Mouse (Mus musculus) forebrain, embryonic 11.5 days (tissue): ENCODE data around the gene Cyp46a1. TPM values are rescaled to one million over a fixed set of nuclear protein-coding genes. Genes with fewer than 3 reads are reported as not detected.
A peak's percentile ranks its signal among the peaks of the same experiment; 100 is the strongest.

Source experiments
- ATAC-seq: fragments of 200-750 bp; cut with Nextera tagmentation; replicated peaks from 2 replicates; pipeline ENCODE4 v1.8.0; 2017; ENCODE audit warnings: moderate TSS enrichment; ENCODE audit not compliant: low FRiP score
- DNase-seq: peaks from one replicate; pipeline ENCODE4 v3.0.0-alpha.2; 2017; ENCODE audit warnings: low spot score
- H3K27ac ChIP-seq: fragments of 300-500 bp; sonication (generic); 2 replicates; pipeline ENCODE4 v1.5.1; 2014; ENCODE audit warnings: low read depth, low read length
- H3K27me3 ChIP-seq: fragments of 300-500 bp; sonication (generic); 2 replicates; pipeline ENCODE4 v1.6.1; 2014; ENCODE audit warnings: mild to moderate bottlenecking, low read length, mixed read lengths; ENCODE audit not compliant: control insufficient read depth, insufficient read depth
- H3K36me3 ChIP-seq: fragments of 300-500 bp; sonication (generic); 2 replicates; pipeline ENCODE4 v1.6.1; 2014; ENCODE audit warnings: mild to moderate bottlenecking, low read length, moderate library complexity, mixed read lengths; ENCODE audit not compliant: control insufficient read depth, insufficient read depth
- H3K4me1 ChIP-seq: fragments of 300-500 bp; sonication (generic); replicated peaks from 2 replicates; pipeline ENCODE4 v1.6.1; 2014; ENCODE audit warnings: low read length, mixed read lengths; ENCODE audit not compliant: control insufficient read depth, insufficient read depth
- H3K4me2 ChIP-seq: fragments of 300-500 bp; sonication (generic); 2 replicates; pipeline ENCODE4 v1.6.1; 2014; ENCODE audit warnings: low read depth, mild to moderate bottlenecking, low read length, moderate library complexity, mixed read lengths; ENCODE audit not compliant: severe bottlenecking
- H3K4me3 ChIP-seq: fragments of 300-500 bp; sonication (generic); 2 replicates; pipeline ENCODE4 v1.5.1; 2014; ENCODE audit warnings: low read depth, low read length
- H3K9ac ChIP-seq: fragments of 300-500 bp; sonication (generic); 2 replicates; pipeline ENCODE4 v1.6.1; 2014; ENCODE audit warnings: low read length
- H3K9me3 ChIP-seq: fragments of 300-500 bp; sonication (generic); 2 replicates; pipeline ENCODE4 v1.6.1; 2016; ENCODE audit warnings: low read length, mixed read lengths; ENCODE audit not compliant: control insufficient read depth
- WGBS: fragments of 180-500 bp; shearing (Covaris S2); extraction: QIAGEN DNeasy Blood & Tissue Kit; methylation state at CpG from one replicate; pipeline ENCODE4 v1.1.7; 2014; 5-methylcytosine and 5-hydroxymethylcytosine counted together
- polyA plus RNA-seq: library from polyadenylated mRNA; unstranded; fragments of >200 nt; fragmentation: Nextera tagmentation; extraction: Ambion mirVana; gene quantifications from 2 replicates; pipeline ENCODE4 v1.2.1, GENCODE M21; 2014

Gene Cyp46a1
- polyA plus RNA-seq, 1 experiment from 2014 or later, result 18.4 TPM

GRCm38 (mm10) chr12:108317201-108317738 lies 16.9 kb upstream of the Cyp46a1 start:
- Histone ChIP-seq H3K9me3 (no peaks in the 10 kb centered on the region), H3K27me3 (peaks cover 5% of the 10 kb centered on the region; the same call in 1 of the 2 replicates), H3K4me2 (no peak overlapping the region), H3K9ac (no peak overlapping the region), H3K4me1 (peaks cover 42% of the 10 kb centered on the region), H3K4me3 (no peak overlapping the region), H3K36me3 (no peaks in the 10 kb centered on the region), H3K27ac (no peak overlapping the region)
- WGBS, result 2% methylated on average over 9 of the region's 9 CpGs
- peak; percentile 35; the same call in 1 of the 2 replicates for ATAC-seq
- DNase-seq, result peak; percentile 69

GRCm38 (mm10) chr12:108317826-108318430 lies 16.3 kb upstream of the Cyp46a1 start:
- peak overlapping the region; percentile 9; the same call in 1 of the 2 replicates for H3K4me2 ChIP-seq
- WGBS, result 15% methylated on average over 18 of the region's 18 CpGs
- no peaks in the 10 kb centered on the region for H3K9me3 ChIP-seq
- no peak overlapping the region for H3K27ac ChIP-seq
- H3K9ac ChIP-seq, result peak overlapping the region; percentile 24
- peaks cover 5% of the 10 kb centered on the region; the same call in 1 of the 2 replicates for H3K27me3 ChIP-seq
- peaks cover 42% of the 10 kb centered on the region for H3K4me1 ChIP-seq
- no peak overlapping the region for H3K4me3 ChIP-seq
- ATAC-seq, result no peak
- H3K36me3 ChIP-seq, result no peaks in the 10 kb centered on the region
- no peak for DNase-seq

- H3K27me3 ChIP-seq, result peaks cover 5% of the 10 kb centered on the region; the same call in 1 of the 2 replicates
- ATAC-seq, result no peak
- H3K9me3 ChIP-seq, result no peaks in the 10 kb centered on the region
- H3K4me2 ChIP-seq, result peak overlapping the region; percentile 9; the same call in 1 of the 2 replicates
- WGBS, result 15% methylated on average over 37 of the region's 37 CpGs
- DNase-seq, result no peak
- no peak overlapping the region for H3K27ac ChIP-seq
- no peaks in the 10 kb centered on the region for H3K36me3 ChIP-seq
- peak overlapping the region; percentile 24; the same call in 1 of the 2 replicates for H3K9ac ChIP-seq
- H3K4me3 ChIP-seq, result no peak overlapping the region
- peaks cover 42% of the 10 kb centered on the region for H3K4me1 ChIP-seq
Observed at GRCm38 (mm10) chr12:108318499-108318898, 15.7 kb upstream of the Cyp46a1 start.

GRCm38 (mm10) chr12:108320096-108320495 lies 14.1 kb upstream of the Cyp46a1 start:
- Histone ChIP-seq H3K9me3 (no peaks in the 10 kb centered on the region), H3K9ac (peak overlapping the region; percentile 2), H3K4me2 (peak overlapping the region; percentile 15; the same call in 1 of the 2 replicates), H3K4me1 (peaks cover 42% of the 10 kb centered on the region), H3K36me3 (no peaks in the 10 kb centered on the region), H3K27ac (peak overlapping the region; percentile 94), H3K4me3 (no peak overlapping the region), H3K27me3 (peaks cover 5% of the 10 kb centered on the region; the same call in 1 of the 2 replicates)
- WGBS, result 1% methylated on average over 8 of the region's 8 CpGs
- DNase-seq (peak; percentile 75), ATAC-seq (peak; percentile 6)

- peaks cover 20% of the 10 kb centered on the region for H3K4me1 ChIP-seq
- ATAC-seq (no peak), DNase-seq (no peak)
- no peaks in the 10 kb centered on the region for H3K36me3 ChIP-seq
- no peak overlapping the region for H3K9ac ChIP-seq
- H3K27ac ChIP-seq, result no peak overlapping the region
- no peak overlapping the region for H3K4me3 ChIP-seq
- H3K27me3 ChIP-seq, result peaks cover 21% of the 10 kb centered on the region
- H3K4me2 ChIP-seq, result no peak overlapping the region
- WGBS, result 32% methylated on average over 5 of the region's 5 CpGs
- no peaks in the 10 kb centered on the region for H3K9me3 ChIP-seq
Observed at GRCm38 (mm10) chr12:108326401-108326800, 7.8 kb upstream of the Cyp46a1 start.

GRCm38 (mm10) chr12:108327889-108328491 lies 6.2 kb upstream of the Cyp46a1 start:
- WGBS, result 3% methylated on average over 66 of the region's 66 CpGs
- Histone ChIP-seq H3K9ac (peak overlapping the region; percentile 58), H3K4me1 (peaks cover 15% of the 10 kb centered on the region), H3K27me3 (peaks cover 21% of the 10 kb centered on the region), H3K27ac (no peak overlapping the region), H3K4me2 (peak overlapping the region; percentile 52), H3K4me3 (peak overlapping the region; percentile 24), H3K9me3 (no peaks in the 10 kb centered on the region), H3K36me3 (no peaks in the 10 kb centered on the region)
- DNase-seq (peak; percentile 72), ATAC-seq (peak; percentile 28; the same call in 1 of the 2 replicates)

GRCm38 (mm10) chr12:108333056-108333455 lies 1.1 kb upstream of the Cyp46a1 start:
- H3K4me2 ChIP-seq, result peak overlapping the region; percentile 97
- no peaks in the 10 kb centered on the region for H3K36me3 ChIP-seq
- peaks cover 13% of the 10 kb centered on the region; the same call in 1 of the 2 replicates for H3K4me1 ChIP-seq
- peak overlapping the region; percentile 45 for H3K9ac ChIP-seq
- peak overlapping the region; percentile 13; the same call in 1 of the 2 replicates for H3K4me3 ChIP-seq
- under 1% methylated on average over 16 of the region's 16 CpGs for WGBS
- no peaks in the 10 kb centered on the region for H3K9me3 ChIP-seq
- H3K27me3 ChIP-seq, result peaks cover 11% of the 10 kb centered on the region
- H3K27ac ChIP-seq, result no peak overlapping the region; the same call in 1 of the 2 replicates
- peak; percentile 95 for DNase-seq
- ATAC-seq, result peak; percentile 47

- Histone ChIP-seq H3K9ac (peak overlapping the region; percentile 45), H3K4me1 (peaks cover 11% of the 10 kb centered on the region; the same call in 1 of the 2 replicates), H3K36me3 (no peaks in the 10 kb centered on the region), H3K9me3 (no peaks in the 10 kb centered on the region), H3K27ac (no peak overlapping the region; the same call in 1 of the 2 replicates), H3K4me3 (peak overlapping the region; percentile 13), H3K4me2 (peak overlapping the region; percentile 97), H3K27me3 (peaks cover 6% of the 10 kb centered on the region)
- under 1% methylated on average over 22 of the region's 22 CpGs for WGBS
- ATAC-seq (peak; percentile 26), DNase-seq (no peak)
Observed at GRCm38 (mm10) chr12:108333481-108333882, 699 bp upstream of the Cyp46a1 start.
